Mouse (Mus musculus) c-Kit-positive CD71-positive TER-119-negative erythroid progenitor cells, embryonic 14.5 days (primary cell): ENCODE data around the gene Mrpl10.

ENCODE experiments used
- DNase-seq: peaks from one replicate; pipeline ENCODE4 v3.0.0-alpha.2; 2013; ENCODE audit warnings: low read depth

Gene Mrpl10

GRCm38 (mm10) chr11:97029686-97030417 is 11.5 kb upstream of the Mrpl10 start, which contains the start of gene Scrn2:
TSS of gene Scrn2 (plus strand) at chr11:97029938.
- peak; percentile 75 for DNase-seq

GRCm38 (mm10) chr11:97030426-97030825 is 10.9 kb upstream of the Mrpl10 start:
- DNase-seq, result no peak

- no peak for DNase-seq
These were observed 9.4 kb upstream of the Mrpl10 start for GRCm38 (mm10) chr11:97031977-97032376.

GRCm38 (mm10) chr11:97032499-97032898 is 8.9 kb upstream of the Mrpl10 start:
- DNase-seq, result no peak

- no peak for DNase-seq
These were observed 7.6 kb upstream of the Mrpl10 start for GRCm38 (mm10) chr11:97033781-97034180.

GRCm38 (mm10) chr11:97036141-97036540 is 5.2 kb upstream of the Mrpl10 start:
- DNase-seq, result no peak

- no peak for DNase-seq
These were observed 2.5 kb upstream of the Mrpl10 start for GRCm38 (mm10) chr11:97038881-97039280.

GRCm38 (mm10) chr11:97040301-97041021 is 899 bp upstream of the Mrpl10 start:
- DNase-seq, result no peak

- no peak for DNase-seq
These were observed 3.5 kb downstream of the Mrpl10 start for GRCm38 (mm10) chr11:97044902-97045301.

- DNase-seq, result no peak
These were observed 4.5 kb downstream of the Mrpl10 start for GRCm38 (mm10) chr11:97045861-97046260.

GRCm38 (mm10) chr11:97048090-97048650 is 6.8 kb downstream of the Mrpl10 start:
- no peak for DNase-seq

- DNase-seq, result no peak
These were observed 8.2 kb downstream of the Mrpl10 start for GRCm38 (mm10) chr11:97049492-97050085.

- no peak for DNase-seq
These were observed 9.0 kb downstream of the Mrpl10 start, which contains the start of gene Osbpl7 for GRCm38 (mm10) chr11:97050216-97050943. TSS of gene Osbpl7 (plus strand) at chr11:97050628.

GRCm38 (mm10) chr11:97050944-97051586 is 9.7 kb downstream of the Mrpl10 start:
- no peak for DNase-seq

GRCm38 (mm10) chr11:97052219-97052646 is 10.9 kb downstream of the Mrpl10 start:
- DNase-seq, result peak; percentile 58

GRCm38 (mm10) chr11:97063274-97063920 is 22.0 kb downstream of the Mrpl10 start:
- no peak for DNase-seq

GRCm38 (mm10) chr11:97063921-97064295 is 22.5 kb downstream of the Mrpl10 start:
- no peak for DNase-seq

GRCm38 (mm10) chr11:97065538-97066295 is 24.4 kb downstream of the Mrpl10 start:
- DNase-seq, result no peak

- no peak for DNase-seq
These were observed 25.4 kb downstream of the Mrpl10 start for GRCm38 (mm10) chr11:97066656-97067360.
